In genomic region chr5:123883891-123884290, GRCm38 (mm10) we compare ENCODE assay signal across 27 mouse cellular contexts. TPM values are rescaled to one million over a fixed set of nuclear protein-coding genes. Genes with fewer than 3 reads are reported as not detected.
DNase-seq lines count a peak whose midpoint lies in the region; ATAC-seq and TF ChIP-seq lines count a peak whose summit lies in the region.
"Had no signal": no experiment of that assay in that cellular context is flagged by ENCODE, and none has a peak within 500 bp of the region (broad histone marks: within the 10 kb centered on the region; RNA-seq: fewer than 3 reads in every experiment).

No protein-coding gene starts in this region.

- 0 out of 2 replicates have a peak, but pooled peaks cover 5% of the 10 kb centered on the region for H3K4me1 ChIP-seq in stomach, postnatal 0 days (replicated peaks; ENCODE audit: control insufficient read depth, insufficient read depth)
- H3K4me1 ChIP-seq: forebrain, embryonic 10.5 days; forebrain, embryonic 12.5 days had no signal

- no peaks in the 10 kb centered on the region for H3K36me3 ChIP-seq in stomach, postnatal 0 days (ENCODE audit: control insufficient read depth, insufficient read depth, low read length)
- H3K36me3 ChIP-seq: embryonic facial prominence, embryonic 13.5 days; embryonic facial prominence, embryonic 15.5 days; forebrain, embryonic 10.5 days; forebrain, embryonic 12.5 days had no signal

- no peak for TF ChIP-seq EP300 in stomach, postnatal 0 days (optimal IDR thresholded peaks at IDR 0.05)

- no peaks in the 10 kb centered on the region for H3K27me3 ChIP-seq in stomach, postnatal 0 days (ENCODE audit: control insufficient read depth, insufficient read depth, low read length)
- H3K27me3 ChIP-seq: embryonic facial prominence, embryonic 13.5 days; embryonic facial prominence, embryonic 15.5 days; forebrain, embryonic 12.5 days had no signal

- DNase-seq in right cerebral cortex, adult 18-20 months: peak; percentile 32
- DNase-seq in right cerebral cortex, postnatal 14 days: no peak
- peak; percentile 37 for DNase-seq in brain, adult 2 months (ENCODE audit: low read depth, low spot score)
- DNase-seq in stomach, postnatal 0 days (ENCODE audit: low spot score): no peak
- no peak for DNase-seq in testis, postnatal 10 days (ENCODE audit: low spot score)
- no peak for DNase-seq in retina, embryonic 14.5 days (ENCODE audit: low spot score)
- DNase-seq: adrenal gland, adult 8-10 months; adrenal gland, postnatal 14 days; adrenal gland, postnatal 36 days; cerebellum, adult 11 months; cerebellum, adult 18-20 months; cerebellum, adult 8-10 months; cerebellum, adult 9-11 months; cerebellum, postnatal 14 days; cerebellum, postnatal 36 days; embryo, embryonic 11 days had no signal

- no peak overlapping the region for H3K4me2 ChIP-seq in stomach, postnatal 0 days (replicated peaks; ENCODE audit: low read depth)
- H3K4me2 ChIP-seq: embryonic facial prominence, embryonic 13.5 days; embryonic facial prominence, embryonic 15.5 days; forebrain, embryonic 12.5 days had no signal

- no peaks in the 10 kb centered on the region for H3K9me3 ChIP-seq in stomach, postnatal 0 days (ENCODE audit: control insufficient read depth, low read length)
- H3K9me3 ChIP-seq: embryonic facial prominence, embryonic 13.5 days; embryonic facial prominence, embryonic 15.5 days; forebrain, embryonic 10.5 days; forebrain, embryonic 12.5 days had no signal

- H3K9ac ChIP-seq in stomach, postnatal 0 days (ENCODE audit: low read length): 0 out of 2 replicates have a peak overlapping the region, but pooled peaks have one; percentile 31
- H3K9ac ChIP-seq: embryonic facial prominence, embryonic 13.5 days; embryonic facial prominence, embryonic 15.5 days; forebrain, embryonic 12.5 days had no signal

- 71% methylated on average over 7 of the region's 7 CpGs for WGBS in stomach, postnatal 0 days

- H3K4me3 ChIP-seq in stomach, postnatal 0 days (ENCODE audit: low read depth, low read length): no peak overlapping the region
- H3K4me3 ChIP-seq: embryonic facial prominence, embryonic 13.5 days; embryonic facial prominence, embryonic 15.5 days; erythroblast, embryonic 14.5 days; forebrain, embryonic 10.5 days; forebrain, embryonic 12.5 days had no signal

- TF ChIP-seq CTCF in stomach, postnatal 0 days (IDR thresholded peaks at IDR 0.05; ENCODE audit: low read depth): no peak

- peak overlapping the region; percentile 1; the same call in 1 of the 2 replicates for H3K27ac ChIP-seq in stomach, postnatal 0 days (replicated peaks)
- H3K27ac ChIP-seq: embryonic facial prominence, embryonic 13.5 days; embryonic facial prominence, embryonic 15.5 days; forebrain, embryonic 10.5 days; forebrain, embryonic 12.5 days had no signal

- no peak for ATAC-seq in stomach, postnatal 0 days (ENCODE audit: low FRiP score, low TSS enrichment)
- ATAC-seq: activated CD4-positive, CD25-positive, alpha-beta regulatory T cell, adult 4 months; forebrain, embryonic 14.5 days; forebrain, embryonic 16.5 days; Patski had no signal

RNA-seq across cellular contexts. Expression of gene Hcar1, which starts 4.1 kb away (rescaled TPM):
- 4.9 and 6.0 TPM in 2 replicates for polyA plus RNA-seq in stomach, postnatal 0 days (2015; fragmentation: Nextera tagmentation; extraction: Ambion mirVana)
- polyA plus RNA-seq: activated CD4-positive, CD25-positive, alpha-beta regulatory T cell, adult 4 months; erythroblast, embryonic 14.5 days; forebrain, embryonic 10.5 days; Patski had no signal

RNA-seq across cellular contexts. Expression of gene Hcar2, which starts 18.6 kb away (rescaled TPM):
- 24.0 and 26.8 TPM in 2 replicates for polyA plus RNA-seq in stomach, postnatal 0 days (2015; fragmentation: Nextera tagmentation; extraction: Ambion mirVana)
- polyA plus RNA-seq: activated CD4-positive, CD25-positive, alpha-beta regulatory T cell, adult 4 months; C2C12; embryonic facial prominence, embryonic 11.5 days; erythroblast, embryonic 14.5 days; forebrain, embryonic 10.5 days; forebrain, embryonic 12.5 days; forebrain, embryonic 14.5 days; forebrain, embryonic 16.5 days; Patski had no signal

RNA-seq across cellular contexts. Expression of gene Denr, which starts 23.1 kb away (rescaled TPM):
- 107 and 122 TPM in 2 replicates for polyA plus RNA-seq in stomach, postnatal 0 days (2015; fragmentation: Nextera tagmentation; extraction: Ambion mirVana)

RNA-seq across cellular contexts. Expression of gene Gm43518, which starts 43.3 kb away (rescaled TPM):
- 0.56 and 0.91 TPM in 2 replicates for polyA plus RNA-seq in stomach, postnatal 0 days (2015; fragmentation: Nextera tagmentation; extraction: Ambion mirVana)
- polyA plus RNA-seq: C2C12; embryonic facial prominence, embryonic 11.5 days; erythroblast, embryonic 14.5 days had no signal

RNA-seq across cellular contexts. Expression of gene Ccdc62, which starts 46.6 kb away (rescaled TPM):
- polyA plus RNA-seq in stomach, postnatal 0 days (2015; fragmentation: Nextera tagmentation; extraction: Ambion mirVana): 5.4 TPM in 2 replicates

Comparison
In these comparisons a context has a peak if more than half of its experiments do, and no peak if none do; other contexts are left out.
1. DNase-seq: peak in right cerebral cortex, adult 18-20 months (single experiment) and brain, adult 2 months (single experiment); none in right cerebral cortex, postnatal 14 days (single experiment), stomach, postnatal 0 days (single experiment), testis, postnatal 10 days (single experiment) and retina, embryonic 14.5 days (single experiment).